Mouse (Mus musculus): ENCODE results near the gene Wdr13. TPM values are rescaled to one million over a fixed set of nuclear protein-coding genes. Genes with fewer than 3 reads are reported as not detected.

Wdr13 gene
- polyA plus RNA-seq, 1 experiment from 2014 or later, result 66.1 TPM

DNA sequence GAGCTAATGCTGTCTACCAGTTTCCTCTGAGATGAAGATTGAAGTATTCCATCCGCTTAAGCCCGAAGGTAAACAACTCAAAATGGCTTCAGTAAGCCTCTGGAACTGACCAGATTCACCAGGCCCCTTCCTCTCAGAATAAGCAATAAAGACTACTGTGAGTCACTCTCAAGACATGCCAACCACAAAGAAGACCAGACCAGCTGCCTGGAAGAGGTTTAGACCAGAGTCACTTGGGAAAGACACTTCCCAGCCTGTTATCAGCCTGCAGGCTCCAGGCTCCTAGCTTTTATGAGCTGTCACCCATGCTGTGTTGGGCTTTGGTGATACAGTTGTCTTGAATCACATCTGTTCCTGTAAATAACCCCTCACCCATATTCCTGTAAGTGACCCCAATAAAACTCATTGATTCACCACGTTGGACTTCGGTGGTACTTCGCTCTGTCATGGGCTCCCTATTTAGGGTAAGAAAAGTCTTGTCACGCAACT lies 47.9 kb downstream of the Wdr13 start:
- in situ Hi-C loops (cut with MboI; ENCODE audit: low pct_unique_long_range_greater_than_20kb), result no loop called here
- CTCF ChIA-PET, result no interaction called here
- ATAC-seq (no peak), DNase-seq (ENCODE audit: low read depth, low spot score) (no peak)
- peaks cover 3% of the 10 kb centered on the region for H3K27me3 ChIP-seq
- no peak for TF ChIP-seq CTCF (IDR thresholded peaks at IDR 0.05)
- POLR2A ChIA-PET, result no interaction called here

- ATAC-seq (no peak), DNase-seq (ENCODE audit: low read depth, low spot score) (no peak)
- POLR2A ChIA-PET, result no interaction called here
- TF ChIP-seq CTCF (IDR thresholded peaks at IDR 0.05), result no peak
- H3K27me3 ChIP-seq, result peaks cover 14% of the 10 kb centered on the region
- in situ Hi-C loops (cut with MboI; ENCODE audit: low pct_unique_long_range_greater_than_20kb), result no loop called here
- CTCF ChIA-PET, result no interaction called here
These were observed 57.6 kb downstream of the Wdr13 start for GRCm38 (mm10) chrX:8075104-8075503.

GRCm38 (mm10) chrX:8074430-8075014 lies 58.2 kb downstream of the Wdr13 start, which contains the start of gene Suv39h1:
Gene Suv39h1, minus strand, starts transcription at chrX:8074760.
- no peak for TF ChIP-seq CTCF (IDR thresholded peaks at IDR 0.05)
- POLR2A ChIA-PET, result no interaction called here

GRCm38 (mm10) chrX:8073881-8074429 lies 58.7 kb downstream of the Wdr13 start:
- CTCF ChIA-PET, result no interaction called here
- TF ChIP-seq CTCF (IDR thresholded peaks at IDR 0.05), result no peak
- ATAC-seq (no peak), DNase-seq (ENCODE audit: low read depth, low spot score) (no peak)
- in situ Hi-C loops (cut with MboI; ENCODE audit: low pct_unique_long_range_greater_than_20kb), result no loop called here
- peaks cover 14% of the 10 kb centered on the region for H3K27me3 ChIP-seq
- POLR2A ChIA-PET, result no interaction called here

More at GRCm38 (mm10) chrX:8074430-8075014, 58.2 kb downstream of the Wdr13 start, which contains the start of gene Suv39h1:
- in situ Hi-C loops (cut with MboI; ENCODE audit: low pct_unique_long_range_greater_than_20kb), result no loop called here
- DNase-seq (ENCODE audit: low read depth, low spot score), result peak; percentile 64
- peak; percentile 96 for ATAC-seq
- H3K27me3 ChIP-seq, result peaks cover 14% of the 10 kb centered on the region
- CTCF ChIA-PET, result no interaction called here

Other genes starting within 250 kb of the Wdr13 start
- 52.7 TPM for gene Slc35a2, start 248.9 kb downstream of the Wdr13 start, polyA plus RNA-seq (2021)
- 71.3 TPM for gene Pqbp1, start 233.6 kb downstream of the Wdr13 start, polyA plus RNA-seq (2021)
- 57.1 TPM for gene Timm17b, start 233.5 kb downstream of the Wdr13 start, polyA plus RNA-seq (2021)
- gene Gm10491, start 225.1 kb downstream of the Wdr13 start, polyA plus RNA-seq (2021), result not detected
- not detected for gene Gm10490, start 223.3 kb downstream of the Wdr13 start, polyA plus RNA-seq (2021)
- gene Pcsk1n, start 213.1 kb downstream of the Wdr13 start, polyA plus RNA-seq (2021), result not detected
- gene Eras, start 204.3 kb downstream of the Wdr13 start, polyA plus RNA-seq (2021), result not detected
- gene Hdac6, start 185.0 kb downstream of the Wdr13 start, polyA plus RNA-seq (2021), result 159 TPM
- gene Gata1, start 154.8 kb downstream of the Wdr13 start, polyA plus RNA-seq (2021), result not detected
- 3.2 TPM for gene Glod5, start 114.4 kb downstream of the Wdr13 start, polyA plus RNA-seq (2021)
- gene Suv39h1, start 58.1 kb downstream of the Wdr13 start, polyA plus RNA-seq (2021), result 31.9 TPM
- gene Was, start 42.4 kb downstream of the Wdr13 start, polyA plus RNA-seq (2021), result 0.10 TPM
- 255 TPM for gene Rbm3, start 13.0 kb upstream of the Wdr13 start, polyA plus RNA-seq (2021)
- 15.5 TPM for gene Tbc1d25, start 43.3 kb upstream of the Wdr13 start, polyA plus RNA-seq (2021)
- gene Ebp, start 60.6 kb upstream of the Wdr13 start, polyA plus RNA-seq (2021), result 51.1 TPM
- 13.8 TPM for gene Porcn, start 73.6 kb upstream of the Wdr13 start, polyA plus RNA-seq (2021)
- 38.1 TPM for gene Ftsj1, start 119.5 kb upstream of the Wdr13 start, polyA plus RNA-seq (2021)
- not detected for gene Slc38a5, start 138.2 kb upstream of the Wdr13 start, polyA plus RNA-seq (2021)
- not detected for gene Ssxb10, start 194.5 kb upstream of the Wdr13 start, polyA plus RNA-seq (2021)
- gene Ssxb9, start 234.1 kb upstream of the Wdr13 start, polyA plus RNA-seq (2021), result not detected